Mouse (Mus musculus): ENCODE results near the gene Gm498.

The Gm498 gene

DNA sequence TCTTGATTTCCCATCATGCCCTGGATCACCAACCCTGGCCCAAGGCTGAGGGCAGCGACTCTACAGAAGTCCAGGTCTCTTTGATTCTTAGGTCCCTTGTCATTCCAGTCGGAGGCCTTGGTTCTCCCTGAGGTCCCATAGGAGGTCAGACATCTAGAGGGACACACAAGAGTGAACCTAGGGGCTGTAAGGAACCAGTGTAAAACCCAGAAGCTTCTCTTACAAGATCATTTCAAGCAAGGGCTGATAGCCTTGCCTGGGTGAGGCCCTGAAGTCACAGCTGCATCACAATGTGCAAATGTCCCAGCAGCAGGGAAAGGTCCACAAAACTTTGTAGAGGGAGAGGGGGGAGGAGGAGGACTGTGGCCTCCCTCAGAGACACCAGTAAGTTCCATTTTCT is at the start of gene Gm498:
Gene Gm498 (plus strand): TSS at position 301 of the 400 bp plus-strand sequence.
- DNase-seq: no peak

DNA sequence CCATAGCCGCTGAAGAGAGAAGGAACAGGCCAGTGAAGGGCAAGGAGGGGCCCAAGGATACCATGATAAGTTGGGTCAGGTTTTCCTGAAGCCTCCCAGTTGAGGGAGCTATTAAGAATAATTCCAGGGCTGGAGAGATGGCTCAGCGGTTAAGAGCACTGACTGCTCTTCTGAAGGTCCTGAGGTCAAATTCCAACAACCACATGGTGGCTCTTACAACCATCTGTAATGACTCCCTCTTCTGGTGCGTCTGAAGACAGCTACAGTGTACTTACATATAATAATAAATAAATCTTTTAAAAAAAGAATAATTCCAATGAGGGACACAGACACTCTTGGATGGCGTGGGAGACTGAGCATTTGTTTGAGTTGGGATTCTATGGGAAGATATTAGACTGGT is 47.4 kb upstream of the Gm498 start:
- no peak for DNase-seq

DNA sequence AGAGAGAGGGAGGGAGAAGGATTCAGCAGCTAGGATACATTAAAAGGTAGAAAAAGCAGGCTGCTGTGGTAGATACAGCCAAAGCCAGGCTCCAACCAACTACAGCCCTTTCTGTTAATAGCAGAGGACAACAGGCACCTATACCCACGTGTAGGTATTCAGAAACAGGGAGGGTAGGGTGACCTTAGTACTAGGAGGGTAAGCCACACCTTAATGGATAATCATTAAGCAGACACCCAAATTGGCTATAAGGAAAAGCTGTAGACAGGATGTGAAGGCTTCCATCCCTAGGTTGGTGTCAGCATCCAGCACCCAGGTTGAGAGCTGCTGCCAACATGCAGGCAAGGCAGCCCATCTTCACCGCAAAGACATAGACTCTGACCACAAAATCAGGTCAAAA is 45.4 kb upstream of the Gm498 start:
- no peak for DNase-seq

DNA sequence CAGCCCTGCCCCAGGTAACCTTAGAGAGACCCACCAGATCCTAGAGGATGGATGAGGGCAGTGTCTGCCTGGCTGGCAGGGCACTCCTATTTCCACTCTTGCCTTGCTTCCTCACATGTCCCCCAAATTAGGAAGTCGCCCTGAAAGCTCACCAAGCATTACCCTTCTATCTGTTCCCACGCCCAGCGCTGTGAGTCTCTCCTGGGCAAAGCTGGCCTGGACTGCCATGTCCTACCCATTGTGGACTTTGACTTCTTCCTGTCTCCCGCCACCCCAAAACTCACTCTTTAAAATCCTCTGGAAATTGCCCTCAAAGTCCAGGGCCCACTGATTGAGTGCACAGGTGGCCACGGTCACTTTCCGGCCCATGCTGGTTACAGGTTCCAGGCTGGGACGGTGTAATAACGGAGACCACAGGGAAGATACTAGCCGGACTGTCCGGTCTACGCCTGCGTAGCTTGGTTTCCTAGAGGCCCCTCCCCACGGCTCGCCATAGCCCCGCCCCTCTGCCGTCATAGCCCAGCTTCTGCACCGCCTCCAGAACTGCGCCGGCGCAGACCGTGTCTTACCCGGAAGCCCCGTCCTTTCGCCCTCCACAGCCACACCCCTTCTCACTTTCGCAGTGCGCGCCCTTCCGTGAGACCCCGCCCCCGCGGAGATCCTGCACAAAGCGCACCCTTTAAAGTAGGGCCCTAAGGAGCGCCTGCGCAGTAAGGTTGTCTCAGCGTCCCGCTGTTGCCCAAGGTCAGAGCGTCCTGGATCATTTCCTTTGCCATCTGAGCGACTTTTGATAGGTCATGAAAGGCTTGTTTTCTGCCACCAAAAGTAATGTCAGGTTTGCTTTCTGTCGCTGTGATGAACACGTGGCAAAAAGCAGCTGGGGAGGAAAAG is 44.0 kb upstream of the Gm498 start, which contains the start of the genes Nadsyn1 and Dhcr7:
Gene Nadsyn1 (minus strand): TSS at position 475 of the 891 bp plus-strand sequence.
Gene Dhcr7 (plus strand): TSS at position 771 of the 891 bp plus-strand sequence.
- peak; percentile 99 for DNase-seq

DNA sequence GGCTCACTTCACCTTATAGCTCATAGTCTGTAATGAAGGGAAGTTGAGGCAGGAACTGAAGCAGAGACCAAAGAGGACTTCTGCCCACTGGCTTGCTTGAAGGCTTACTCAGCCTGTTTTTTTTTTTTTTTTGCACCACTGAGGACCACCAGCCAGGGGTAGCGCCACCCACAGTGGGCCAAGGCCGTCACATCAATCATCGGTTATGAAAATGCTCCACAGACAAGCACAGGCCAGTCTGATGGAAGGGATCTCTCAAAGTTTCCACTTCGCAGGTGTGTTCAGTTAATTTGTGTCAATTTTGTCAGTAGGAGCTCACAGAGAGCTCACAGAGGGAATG is 43.4 kb upstream of the Gm498 start:
- no peak for DNase-seq

DNA sequence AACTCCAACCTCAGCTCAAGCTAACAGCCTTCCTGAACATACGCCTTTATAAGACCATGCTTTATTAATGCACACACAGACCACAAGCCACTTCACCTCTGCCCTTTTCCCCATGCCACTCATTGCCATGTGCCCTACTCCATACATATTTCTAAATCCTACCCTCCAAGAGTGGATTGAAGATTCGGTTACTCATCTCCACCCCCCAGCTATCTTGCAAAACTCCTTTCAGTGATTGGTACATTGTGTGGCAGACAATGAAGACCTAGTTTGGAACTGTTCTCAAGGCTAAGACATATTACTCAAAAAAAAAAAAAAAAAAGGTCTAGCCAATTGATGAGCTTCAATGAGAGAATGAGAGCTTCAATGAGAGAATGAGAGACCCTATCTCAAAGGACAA is 39.7 kb upstream of the Gm498 start:
- no peak for DNase-seq

DNA sequence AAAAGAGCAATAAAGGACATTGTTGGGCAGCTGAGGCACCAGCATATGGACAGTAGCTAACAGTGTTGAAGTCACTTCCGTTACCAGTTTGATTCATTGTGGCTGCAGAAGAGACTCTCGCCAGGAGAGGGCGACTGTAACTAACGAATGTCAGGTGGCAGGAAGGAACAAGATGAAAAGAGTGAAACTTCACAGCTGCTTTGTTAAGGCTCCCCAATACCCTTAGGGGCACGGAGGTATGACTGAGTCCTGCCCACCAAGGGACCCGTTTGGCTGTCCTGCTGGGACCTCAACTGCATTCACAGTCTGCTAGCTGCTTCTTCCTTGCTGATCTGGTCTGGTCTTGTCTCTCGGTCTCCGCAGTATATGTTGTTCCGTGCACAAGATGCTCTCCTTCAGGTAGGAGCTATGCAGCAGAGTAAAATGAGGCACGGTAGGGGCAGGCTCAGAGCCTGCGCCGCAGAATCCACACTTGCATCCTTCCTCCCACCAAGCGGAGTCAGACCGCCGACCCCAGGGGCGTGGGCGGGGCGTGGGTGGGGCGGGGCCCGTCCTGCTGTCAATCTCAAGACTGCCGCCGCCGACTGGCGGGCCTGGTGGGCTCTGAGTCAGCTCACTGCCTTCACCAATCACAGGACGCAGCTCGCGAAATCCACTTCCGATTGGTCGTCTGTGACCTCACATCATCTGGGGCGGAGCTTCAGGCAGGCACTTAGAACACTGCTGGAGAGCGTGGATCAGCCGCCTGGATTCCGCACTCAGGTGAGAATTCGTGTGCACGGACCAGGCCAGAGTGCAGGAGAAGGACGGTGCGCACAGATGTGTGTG is 36.9 kb upstream of the Gm498 start:
- peak; percentile 93 for DNase-seq

DNA sequence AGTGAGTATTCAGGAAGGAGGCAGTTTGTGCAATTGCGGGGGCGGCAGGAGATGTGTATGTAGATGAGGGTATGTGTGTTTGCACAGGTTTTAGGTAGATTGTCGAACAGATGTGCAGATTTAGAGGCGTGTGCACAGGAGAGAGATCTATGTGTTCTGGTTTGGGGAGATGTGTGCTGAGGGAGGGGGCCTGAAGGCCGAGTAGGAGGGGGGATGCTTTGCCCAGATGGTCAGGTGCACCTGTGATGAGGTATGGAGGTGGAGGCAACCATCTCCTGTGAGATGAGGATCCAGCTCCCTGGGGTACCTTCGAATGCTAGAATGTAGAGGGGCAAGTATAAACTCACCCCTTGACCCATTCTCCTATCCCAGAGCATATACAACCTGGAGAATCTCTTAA is 36.2 kb upstream of the Gm498 start:
- no peak for DNase-seq

DNA sequence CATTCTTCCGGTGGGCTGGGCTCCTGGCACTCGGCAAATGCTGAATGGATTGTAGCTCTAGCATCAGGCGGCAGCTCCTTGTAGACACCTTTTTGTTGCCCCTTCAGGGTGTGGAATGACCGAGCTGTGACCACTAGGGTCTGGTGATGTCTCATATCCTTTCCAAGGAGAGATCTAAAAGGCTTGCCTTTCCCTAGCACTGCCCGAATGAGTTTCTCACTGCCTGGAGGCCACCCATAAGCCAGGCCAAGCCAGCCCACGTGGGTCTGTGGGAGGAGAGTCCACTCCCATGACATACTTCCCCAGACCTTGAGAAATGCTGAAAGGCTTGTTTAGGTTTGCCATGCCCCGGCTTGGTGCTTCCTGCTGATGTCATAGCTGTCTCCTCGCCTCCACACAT is 34.4 kb upstream of the Gm498 start:
- DNase-seq: no peak

DNA sequence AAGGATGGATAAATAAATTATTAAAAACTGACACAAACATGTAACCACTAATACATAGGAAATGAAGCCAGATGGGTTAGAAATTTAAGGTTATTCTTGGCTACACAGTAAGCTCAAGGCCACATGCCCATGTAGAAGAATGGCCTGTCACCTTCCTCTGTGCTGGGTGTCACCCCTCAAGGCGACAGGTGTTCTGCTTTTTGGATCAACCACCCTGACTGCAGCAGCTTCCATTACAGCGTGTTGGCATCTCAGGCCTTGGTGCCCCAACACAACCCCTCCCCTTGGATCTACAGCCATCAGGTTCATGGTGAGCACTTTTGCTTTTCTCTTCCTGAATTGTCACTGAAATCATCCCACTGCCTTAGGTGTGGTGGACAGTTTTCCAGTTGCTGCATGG is 34.0 kb upstream of the Gm498 start:
- no peak for DNase-seq

DNA sequence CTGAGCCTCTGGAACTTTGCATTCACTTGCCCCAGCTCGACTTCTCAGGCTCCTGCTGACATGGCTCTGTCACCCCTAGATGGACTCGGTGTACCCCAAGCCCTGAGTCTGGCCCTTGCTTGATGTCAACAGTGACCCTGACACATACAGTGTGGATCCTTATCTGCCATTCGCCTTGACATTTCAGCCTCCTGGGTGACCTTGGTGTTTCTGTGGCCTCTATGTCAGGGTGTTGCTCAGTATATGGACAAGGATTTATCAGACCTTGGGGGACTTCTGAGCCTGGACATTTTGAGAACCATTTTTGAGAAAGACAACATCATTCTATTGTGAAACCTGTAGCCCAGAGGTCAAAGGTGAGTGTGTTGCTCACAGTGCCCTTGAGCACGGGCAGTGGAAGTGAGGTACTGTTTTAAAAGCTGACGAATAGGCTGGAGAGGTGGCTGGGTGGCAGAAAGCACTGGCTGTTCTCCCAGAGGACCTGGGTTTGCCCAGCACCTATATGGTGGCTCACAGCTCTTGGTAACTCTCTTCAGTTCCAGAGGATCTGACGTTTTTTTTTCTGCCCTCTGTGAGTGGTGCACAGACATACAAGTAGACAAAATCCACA is 33.0 kb upstream of the Gm498 start:
- DNase-seq: no peak

DNA sequence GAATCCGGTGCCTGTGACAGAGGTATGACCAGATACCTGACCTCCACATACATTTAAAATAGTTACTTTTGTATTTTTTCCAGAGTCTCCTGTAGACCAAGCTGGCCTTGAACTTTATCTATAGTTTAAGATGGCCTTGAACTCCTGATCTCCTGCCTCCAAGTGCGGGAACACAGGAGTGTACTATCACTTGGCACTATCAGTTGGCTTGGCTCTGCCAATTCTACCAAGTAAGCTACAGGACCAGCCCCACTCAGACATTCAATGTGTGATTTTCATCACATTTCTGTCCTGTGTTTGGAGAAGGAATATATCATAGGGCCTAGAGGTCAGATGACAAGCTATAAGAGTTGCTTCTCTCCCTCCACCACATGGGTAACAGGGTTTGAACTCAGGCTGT is 32.3 kb upstream of the Gm498 start:
- no peak for DNase-seq

DNA sequence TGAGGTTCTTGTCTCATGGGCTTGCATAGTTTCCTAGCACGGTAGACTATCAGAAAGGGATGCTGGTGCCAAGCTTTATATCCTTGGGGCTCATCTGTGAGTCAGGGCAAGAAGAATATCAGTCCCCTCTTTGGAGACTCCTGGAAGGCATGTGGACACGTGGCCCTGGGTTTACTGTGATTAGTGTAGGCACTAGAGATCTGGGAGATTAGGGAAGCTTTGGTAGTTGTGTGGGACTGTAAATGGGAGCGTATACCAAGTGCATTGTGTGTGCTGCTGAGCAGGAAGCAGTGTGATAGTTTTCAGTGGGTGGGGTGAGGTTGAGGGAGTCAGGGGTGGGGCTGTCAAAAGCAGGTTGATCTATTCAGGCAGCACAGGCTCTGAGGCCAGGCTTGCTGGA is 31.7 kb upstream of the Gm498 start:
- no peak for DNase-seq

DNA sequence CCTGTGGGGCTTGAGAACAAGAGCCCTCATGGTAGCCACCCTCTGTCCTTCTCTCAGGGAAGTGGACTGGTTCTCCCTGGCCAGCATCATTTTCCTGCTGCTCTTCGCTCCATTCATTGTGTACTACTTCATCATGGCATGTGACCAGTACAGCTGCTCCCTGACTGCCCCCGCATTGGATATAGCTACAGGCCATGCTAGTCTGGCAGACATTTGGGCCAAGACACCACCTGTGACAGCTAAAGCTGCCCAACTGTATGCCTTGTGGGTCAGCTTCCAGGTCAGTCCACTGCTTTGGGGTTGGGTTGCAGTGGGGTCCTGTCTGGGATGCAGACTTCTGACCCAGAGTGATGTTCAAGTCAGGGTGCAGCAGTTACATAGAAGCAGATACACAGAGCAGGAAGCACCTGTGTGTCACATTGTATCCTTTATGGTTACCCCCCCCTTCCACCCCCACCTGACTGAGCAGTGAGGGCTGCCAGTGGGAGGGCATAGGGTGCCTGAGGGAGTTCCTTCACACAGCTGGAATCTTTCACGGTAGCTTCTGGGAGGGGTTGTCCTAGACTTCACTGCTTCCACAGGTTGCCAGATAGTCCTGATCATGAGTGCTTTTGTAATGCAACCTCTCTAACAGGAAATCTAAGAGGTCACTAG is 28.8 kb upstream of the Gm498 start:
- DNase-seq: no peak

DNA sequence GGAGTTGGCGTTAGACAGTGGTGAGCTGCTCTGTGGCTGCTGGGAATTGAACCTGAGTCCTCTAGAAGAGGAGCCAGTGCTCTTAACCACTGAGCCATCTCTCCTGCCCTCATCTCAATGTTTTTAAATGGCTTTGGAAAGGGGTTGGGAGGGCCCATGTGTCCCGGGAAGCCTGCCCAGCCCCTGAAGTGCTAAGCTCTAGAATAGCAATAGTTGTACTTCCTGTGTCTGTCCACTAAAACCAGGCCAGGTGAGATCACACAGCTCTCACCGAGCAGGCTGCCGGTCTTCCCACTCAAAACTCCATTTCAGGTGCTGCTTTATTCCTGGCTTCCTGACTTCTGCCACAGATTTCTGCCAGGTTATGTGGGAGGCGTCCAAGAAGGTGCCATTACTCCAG is 26.5 kb upstream of the Gm498 start:
- DNase-seq: no peak

DNA sequence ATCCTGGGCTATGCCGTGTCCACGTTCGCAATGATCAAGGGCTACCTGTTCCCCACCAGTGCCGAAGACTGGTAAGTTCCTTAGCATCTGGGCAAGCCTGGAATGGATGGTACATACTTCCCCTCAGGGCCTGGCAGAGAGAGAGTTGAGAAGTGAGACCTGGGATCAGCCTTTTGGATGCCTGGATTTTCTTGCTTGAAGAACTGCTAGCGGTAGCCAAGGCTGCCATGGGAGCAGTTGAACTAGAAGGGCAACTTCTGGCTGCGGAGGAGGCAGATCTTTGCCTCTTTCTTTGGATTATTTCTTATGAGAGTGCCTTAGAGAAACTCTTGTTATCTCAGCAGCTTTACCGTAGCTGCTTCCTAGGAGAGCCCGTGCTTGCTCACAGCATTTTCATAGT is 25.3 kb upstream of the Gm498 start:
- no peak for DNase-seq

DNA sequence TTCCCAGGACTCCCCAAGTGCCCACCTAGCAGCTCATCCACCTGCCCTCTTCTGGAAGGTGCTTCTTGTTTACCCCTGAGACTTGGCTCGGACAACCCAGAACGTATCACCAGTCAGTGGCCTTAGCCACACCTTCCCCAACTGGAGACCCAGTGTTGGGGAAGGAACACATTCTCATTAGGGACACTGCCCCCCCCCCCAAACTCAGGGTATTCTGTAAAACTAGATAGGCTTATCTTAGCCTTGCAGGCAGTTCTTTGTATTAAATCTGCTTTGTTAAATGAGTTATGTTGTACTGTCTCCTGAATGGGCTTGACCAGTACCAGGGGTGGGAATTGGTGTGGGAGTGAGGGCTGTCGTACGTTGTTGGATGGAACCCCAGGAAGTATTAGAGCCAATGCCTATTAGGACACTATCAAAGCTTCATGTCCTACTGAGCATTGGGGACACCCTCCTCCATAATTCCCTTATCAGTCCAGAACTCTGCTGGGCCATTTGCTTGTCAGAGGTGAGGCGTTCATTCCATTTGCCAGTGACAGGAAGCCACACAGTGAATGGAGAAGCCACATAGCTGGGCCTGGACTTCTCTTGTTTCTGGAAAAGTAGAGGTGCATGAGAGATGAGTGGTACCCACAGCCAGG is 18.4 kb upstream of the Gm498 start:
- DNase-seq: no peak

DNA sequence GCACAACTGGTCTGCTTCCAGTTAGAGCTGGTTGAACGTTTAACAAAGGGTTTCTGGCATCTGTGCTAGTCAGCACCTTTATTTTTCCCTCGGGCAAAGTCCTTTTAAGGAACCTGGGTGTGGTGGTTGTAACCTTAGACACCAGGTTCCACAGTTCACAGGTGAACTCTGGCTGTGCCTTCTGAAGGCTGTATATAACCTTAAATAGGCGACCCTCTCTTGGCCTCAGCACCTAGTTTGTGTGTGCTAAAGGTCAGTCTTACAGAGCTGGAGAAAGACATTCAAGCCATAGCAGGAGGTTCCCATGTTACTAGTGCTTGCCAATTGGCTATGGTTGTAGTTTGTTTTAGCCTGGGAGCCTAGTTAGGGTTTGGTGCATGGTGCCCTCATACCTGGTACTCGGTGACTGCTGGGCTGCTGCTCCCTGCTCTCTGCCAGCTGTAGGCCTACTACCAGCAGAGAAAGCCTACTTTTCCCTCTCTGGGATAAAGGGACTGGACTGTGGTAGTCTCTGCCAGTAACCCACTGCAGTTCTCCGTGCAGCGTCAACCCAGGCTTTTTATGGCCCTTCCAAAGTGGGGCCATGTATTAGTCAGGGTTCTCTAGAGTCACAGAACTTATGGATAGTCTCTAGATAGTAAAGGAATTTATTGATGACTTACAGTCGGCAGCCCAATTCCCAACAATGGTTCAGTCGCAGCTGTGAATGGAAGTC is 17.7 kb upstream of the Gm498 start:
- no peak for DNase-seq

DNA sequence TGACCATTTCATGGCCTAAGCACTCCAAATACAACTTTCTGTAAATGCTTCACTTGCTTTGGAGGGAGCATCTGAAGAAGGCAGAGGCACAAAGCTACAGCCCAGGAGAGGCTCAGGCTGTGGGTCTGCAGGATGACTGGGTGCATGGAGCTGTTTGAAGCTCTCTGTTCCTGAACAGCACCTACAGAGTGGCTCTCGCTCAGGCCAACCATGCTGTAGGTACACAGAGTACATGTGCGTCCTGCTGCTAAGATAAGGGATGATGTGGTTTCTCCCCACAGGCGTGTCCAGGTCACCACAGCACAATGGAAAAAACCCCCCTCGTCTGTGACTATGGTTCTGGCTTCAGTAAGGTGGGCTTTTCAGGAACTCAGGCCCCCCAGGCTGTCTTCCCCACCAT is 2.2 kb downstream of the Gm498 start:
- no peak for DNase-seq

DNA sequence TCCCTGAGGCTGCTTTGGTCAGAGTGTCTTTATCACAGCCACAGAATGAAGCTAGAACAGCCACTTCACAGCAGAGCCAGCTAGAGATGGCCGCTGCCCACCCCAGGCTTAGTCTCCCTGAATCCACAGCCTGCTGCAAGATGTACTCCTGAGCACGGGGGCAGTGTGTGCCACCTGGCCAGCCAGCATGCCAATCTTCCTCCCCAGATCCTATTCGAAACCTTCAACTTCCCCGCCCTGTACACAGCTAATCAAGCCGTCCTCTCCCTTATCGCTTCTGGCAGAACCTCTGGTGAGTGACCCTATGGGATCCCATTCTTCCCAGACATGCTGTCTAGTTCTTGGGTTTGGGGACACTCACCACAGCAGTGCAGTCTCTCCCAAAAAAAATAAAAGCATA is 17.1 kb downstream of the Gm498 start:
- DNase-seq: no peak

DNA sequence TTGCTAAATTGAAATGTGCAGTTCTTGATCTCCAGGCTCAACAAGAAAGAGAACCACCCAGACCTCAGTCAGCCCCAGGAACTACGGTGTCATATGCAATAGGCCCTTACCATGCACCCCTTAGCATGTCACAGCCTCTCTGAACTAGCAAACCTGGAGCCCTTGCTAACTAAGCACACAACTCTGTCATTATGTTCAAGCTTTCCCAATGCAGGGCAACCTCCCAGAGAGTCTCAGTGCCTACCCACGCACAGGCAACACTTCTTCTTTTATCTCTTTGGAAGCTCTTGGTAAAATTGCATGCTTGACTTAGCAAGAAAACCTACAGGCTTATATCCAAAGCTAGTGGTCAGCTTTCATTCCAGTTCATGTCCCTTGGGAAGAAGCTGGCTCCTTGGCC is 24.5 kb downstream of the Gm498 start:
- peak; percentile 14 for DNase-seq

DNA sequence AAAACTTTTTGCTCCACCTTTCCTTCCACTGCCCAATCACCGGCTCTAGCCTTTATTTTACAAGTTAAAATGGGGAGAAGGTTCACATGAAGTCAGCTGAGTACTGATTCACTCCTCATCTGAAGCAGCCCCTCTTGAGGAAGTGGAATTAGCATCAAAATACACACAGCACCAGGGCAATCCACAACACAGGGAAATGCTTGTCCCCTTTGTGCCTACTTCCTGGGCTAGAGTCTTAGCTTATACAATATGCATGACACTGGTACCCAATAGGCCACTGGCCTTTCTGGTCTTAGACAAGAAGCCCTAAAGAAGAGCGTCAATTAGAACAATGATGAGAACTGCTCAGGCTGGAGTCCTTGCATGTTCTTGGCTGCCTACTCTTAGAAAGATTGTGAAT is 25.7 kb downstream of the Gm498 start:
- DNase-seq: no peak
